Mouse (Mus musculus): Measurements from ENCODE around the gene 4930438A08Rik. TPM values are rescaled to one million over a fixed set of nuclear protein-coding genes. Genes with fewer than 3 reads are reported as not detected.

4930438A08Rik gene
- polyA plus RNA-seq, 1 experiment: 0.07 TPM

DNA sequence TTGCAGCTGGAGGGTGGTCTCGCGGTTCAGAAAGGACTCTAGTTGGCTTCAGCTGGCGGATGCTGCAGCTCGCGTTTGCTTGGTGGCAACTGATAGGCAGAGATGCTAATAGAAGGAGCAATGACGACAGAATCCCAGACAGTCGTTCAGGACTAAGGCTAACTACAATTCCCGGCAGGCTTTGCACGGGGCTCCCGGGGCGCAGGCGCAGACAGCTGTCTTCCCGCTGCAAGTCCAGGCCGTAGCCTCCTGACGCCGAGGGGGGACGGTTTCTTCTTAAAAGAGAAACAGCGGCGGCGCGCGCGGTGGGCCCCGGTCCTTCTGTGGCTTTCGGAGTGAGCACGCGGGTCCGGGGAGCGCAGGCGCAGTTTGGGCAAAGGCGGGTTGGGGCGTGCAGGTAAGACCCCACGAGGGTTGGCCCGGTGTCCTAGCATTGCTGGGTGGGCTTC is 32.3 kb downstream of the 4930438A08Rik start, which contains the start of gene Zfp692:
Zfp692 (plus strand) TSS at position 210 of the 449 bp plus-strand sequence.
- TF ChIP-seq POLR2A (IDR thresholded peaks at IDR 0.05; ENCODE audit: control insufficient read depth, extremely low read depth, insufficient read depth, low read length, poor library complexity) (peak; percentile 62), CTCF (IDR thresholded peaks at IDR 0.05; ENCODE audit: borderline replicate concordance, control insufficient read depth, extremely low read depth, insufficient read depth, low read length, poor library complexity) (0 out of 2 replicates have a peak, but pooled peaks have one; percentile 50)
- peaks cover 16% of the 10 kb centered on the region for H3K4me1 ChIP-seq (replicated peaks; ENCODE audit: control insufficient read depth, insufficient read depth, low read length)
- no peak within 1 kb of the TSS for H3K27ac ChIP-seq (ENCODE audit: control insufficient read depth, insufficient read depth, low read length)
- no peaks in the 10 kb centered on the region for H3K36me3 ChIP-seq (ENCODE audit: control insufficient read depth, insufficient read depth, low read length)
- H3K27me3 ChIP-seq (ENCODE audit: control insufficient read depth, insufficient read depth, low read length): no peaks in the 10 kb centered on the region
- peak; percentile 92 for DNase-seq
- 1% methylated on average over 34 of the region's 34 CpGs for WGBS
- peak within 1 kb of the TSS; percentile 73 for H3K4me3 ChIP-seq (ENCODE audit: control insufficient read depth, insufficient read depth, low read length)

DNA sequence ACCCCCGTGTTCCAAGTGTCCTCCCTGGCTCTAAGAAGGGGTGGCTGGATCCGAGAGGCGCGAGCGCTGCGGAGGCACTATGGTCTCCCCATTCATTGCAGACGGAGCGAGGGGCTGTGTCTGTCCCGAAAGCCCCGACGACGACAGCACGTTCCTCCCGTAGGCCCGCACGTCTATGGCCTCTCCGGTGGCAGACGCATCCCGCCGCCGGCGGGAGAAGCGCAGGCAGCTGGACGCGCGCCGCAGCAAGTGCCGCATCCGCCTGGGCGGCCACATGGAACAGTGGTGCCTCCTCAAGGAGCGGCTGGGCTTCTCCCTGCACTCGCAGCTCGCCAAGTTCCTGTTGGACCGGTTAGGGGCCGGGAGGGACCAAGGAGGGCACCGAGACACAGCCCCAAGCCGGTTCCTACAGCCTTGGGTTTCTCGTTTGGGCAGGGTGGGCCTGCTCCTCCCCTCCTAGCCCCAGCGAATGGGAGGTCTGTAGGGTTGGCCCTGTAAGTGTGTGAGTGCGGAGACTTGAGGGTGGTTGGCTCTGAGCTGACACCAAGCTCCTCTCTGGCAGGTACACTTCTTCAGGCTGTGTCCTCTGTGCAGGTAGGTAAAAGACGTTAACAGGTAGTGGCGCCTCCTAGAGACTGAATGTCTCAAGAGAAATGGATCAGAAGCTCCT is 32.9 kb downstream of the 4930438A08Rik start:
- H3K27me3 ChIP-seq (ENCODE audit: control insufficient read depth, insufficient read depth, low read length): no peaks in the 10 kb centered on the region
- no peak overlapping the region for H3K27ac ChIP-seq (ENCODE audit: control insufficient read depth, insufficient read depth, low read length)
- peak; percentile 57 for DNase-seq
- WGBS: 2% methylated on average over 42 of the region's 42 CpGs
- peaks cover 16% of the 10 kb centered on the region for H3K4me1 ChIP-seq (replicated peaks; ENCODE audit: control insufficient read depth, insufficient read depth, low read length)
- no peaks in the 10 kb centered on the region for H3K36me3 ChIP-seq (ENCODE audit: control insufficient read depth, insufficient read depth, low read length)
- H3K4me3 ChIP-seq (ENCODE audit: control insufficient read depth, insufficient read depth, low read length): peak overlapping the region; percentile 73
- TF ChIP-seq POLR2A (IDR thresholded peaks at IDR 0.05; ENCODE audit: control insufficient read depth, extremely low read depth, insufficient read depth, low read length, poor library complexity) (no peak), CTCF (IDR thresholded peaks at IDR 0.05; ENCODE audit: borderline replicate concordance, control insufficient read depth, extremely low read depth, insufficient read depth, low read length, poor library complexity) (peak; percentile 49; the same call in 1 of the 2 replicates)

DNA sequence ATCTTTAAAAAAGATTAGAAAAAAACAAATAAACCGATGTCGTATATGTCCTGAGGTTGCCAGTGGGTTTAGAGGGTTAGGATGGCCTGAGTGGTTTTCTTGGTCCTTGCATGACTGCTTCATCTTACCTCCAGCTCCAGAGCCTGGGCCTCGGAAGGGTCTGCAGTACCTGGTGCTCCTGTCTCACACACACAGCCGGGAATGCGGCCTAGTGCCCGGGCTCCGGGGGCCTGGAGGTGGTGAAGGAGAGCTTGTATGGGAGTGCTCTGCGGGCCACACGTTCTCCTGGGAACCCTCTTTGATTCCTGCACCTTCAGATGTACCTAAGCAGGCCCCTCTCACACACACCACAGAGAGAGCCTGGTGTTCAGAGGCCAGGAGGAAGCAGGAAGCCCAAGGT is 34.1 kb downstream of the 4930438A08Rik start:
- H3K36me3 ChIP-seq (ENCODE audit: control insufficient read depth, insufficient read depth, low read length): no peaks in the 10 kb centered on the region
- no peaks in the 10 kb centered on the region for H3K27me3 ChIP-seq (ENCODE audit: control insufficient read depth, insufficient read depth, low read length)
- WGBS: 98% methylated on average over 9 of the region's 9 CpGs
- DNase-seq: no peak
- H3K4me1 ChIP-seq (replicated peaks; ENCODE audit: control insufficient read depth, insufficient read depth, low read length): peaks cover 14% of the 10 kb centered on the region
- no peak for TF ChIP-seq CTCF (IDR thresholded peaks at IDR 0.05; ENCODE audit: borderline replicate concordance, control insufficient read depth, extremely low read depth, insufficient read depth, low read length, poor library complexity)
- no peak for TF ChIP-seq POLR2A (IDR thresholded peaks at IDR 0.05; ENCODE audit: control insufficient read depth, extremely low read depth, insufficient read depth, low read length, poor library complexity)
- no peak overlapping the region for H3K4me3 ChIP-seq (ENCODE audit: control insufficient read depth, insufficient read depth, low read length)
- no peak overlapping the region for H3K27ac ChIP-seq (ENCODE audit: control insufficient read depth, insufficient read depth, low read length)

DNA sequence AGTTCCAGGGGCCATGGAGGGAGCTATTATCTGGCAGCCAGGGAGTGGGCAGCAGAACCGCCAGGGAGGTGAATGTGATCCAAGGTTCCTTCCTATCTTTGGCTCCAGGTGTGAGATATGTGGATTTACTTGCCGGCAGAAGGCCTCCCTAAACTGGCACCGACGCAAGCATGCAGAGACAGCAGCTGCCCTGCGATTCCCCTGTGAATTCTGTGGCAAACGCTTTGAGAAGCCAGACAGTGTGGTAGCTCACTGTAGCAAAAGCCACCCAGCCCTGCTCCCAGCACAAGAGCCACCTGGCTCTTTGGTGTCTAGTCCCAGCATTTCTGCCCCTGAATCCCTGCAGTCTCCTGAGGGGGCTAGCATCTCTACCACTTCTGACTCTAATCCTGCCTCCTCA is 39.5 kb downstream of the 4930438A08Rik start:
- DNase-seq: no peak
- TF ChIP-seq POLR2A (IDR thresholded peaks at IDR 0.05; ENCODE audit: control insufficient read depth, extremely low read depth, insufficient read depth, low read length, poor library complexity): no peak
- TF ChIP-seq CTCF (IDR thresholded peaks at IDR 0.05; ENCODE audit: borderline replicate concordance, control insufficient read depth, extremely low read depth, insufficient read depth, low read length, poor library complexity): no peak
- Histone ChIP-seq H3K4me3 (ENCODE audit: control insufficient read depth, insufficient read depth, low read length) (no peak overlapping the region), H3K27me3 (ENCODE audit: control insufficient read depth, insufficient read depth, low read length) (no peaks in the 10 kb centered on the region), H3K4me1 (replicated peaks; ENCODE audit: control insufficient read depth, insufficient read depth, low read length) (no peaks in the 10 kb centered on the region), H3K27ac (ENCODE audit: control insufficient read depth, insufficient read depth, low read length) (no peak overlapping the region), H3K36me3 (ENCODE audit: control insufficient read depth, insufficient read depth, low read length) (peaks cover 13% of the 10 kb centered on the region)
- WGBS: 96% methylated on average over 6 of the region's 6 CpGs

DNA sequence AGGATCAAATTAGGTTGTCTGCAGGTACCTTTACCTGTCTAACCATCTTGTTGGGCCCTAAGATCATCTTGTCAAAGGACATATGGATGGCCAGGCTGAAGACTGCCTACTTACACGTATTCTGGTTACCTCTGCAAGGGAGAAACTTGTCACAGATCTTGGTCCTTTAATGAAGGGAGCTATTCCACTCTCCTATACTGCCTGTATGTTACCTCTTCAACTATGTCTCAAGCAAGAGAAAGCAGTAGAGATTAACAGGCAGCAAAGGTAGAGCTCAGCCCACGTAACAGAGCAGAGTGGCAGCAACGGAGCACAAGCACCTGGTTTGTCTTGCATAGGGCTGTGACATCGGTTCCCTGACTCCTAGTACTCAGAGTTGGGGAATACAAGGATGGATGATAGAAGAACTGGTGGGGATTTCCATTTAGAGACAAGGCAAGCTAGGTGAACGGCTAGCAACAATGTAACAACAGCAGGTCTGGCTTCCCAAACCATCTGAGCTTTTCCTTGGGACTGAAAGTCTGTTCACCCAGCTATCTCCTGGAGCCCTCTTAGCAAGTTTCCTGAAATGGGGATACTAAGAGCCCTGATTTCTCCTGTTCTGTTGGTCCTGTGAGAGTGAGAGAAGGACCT is 41.1 kb downstream of the 4930438A08Rik start:
- Histone ChIP-seq H3K36me3 (ENCODE audit: control insufficient read depth, insufficient read depth, low read length) (peaks cover 16% of the 10 kb centered on the region), H3K27ac (ENCODE audit: control insufficient read depth, insufficient read depth, low read length) (no peak overlapping the region), H3K4me3 (ENCODE audit: control insufficient read depth, insufficient read depth, low read length) (no peak overlapping the region), H3K4me1 (replicated peaks; ENCODE audit: control insufficient read depth, insufficient read depth, low read length) (no peaks in the 10 kb centered on the region), H3K27me3 (ENCODE audit: control insufficient read depth, insufficient read depth, low read length) (no peaks in the 10 kb centered on the region)
- no peak for DNase-seq
- TF ChIP-seq POLR2A (IDR thresholded peaks at IDR 0.05; ENCODE audit: control insufficient read depth, extremely low read depth, insufficient read depth, low read length, poor library complexity): no peak
- TF ChIP-seq CTCF (IDR thresholded peaks at IDR 0.05; ENCODE audit: borderline replicate concordance, control insufficient read depth, extremely low read depth, insufficient read depth, low read length, poor library complexity): no peak
- 97% methylated on average over 5 of the region's 5 CpGs for WGBS

DNA sequence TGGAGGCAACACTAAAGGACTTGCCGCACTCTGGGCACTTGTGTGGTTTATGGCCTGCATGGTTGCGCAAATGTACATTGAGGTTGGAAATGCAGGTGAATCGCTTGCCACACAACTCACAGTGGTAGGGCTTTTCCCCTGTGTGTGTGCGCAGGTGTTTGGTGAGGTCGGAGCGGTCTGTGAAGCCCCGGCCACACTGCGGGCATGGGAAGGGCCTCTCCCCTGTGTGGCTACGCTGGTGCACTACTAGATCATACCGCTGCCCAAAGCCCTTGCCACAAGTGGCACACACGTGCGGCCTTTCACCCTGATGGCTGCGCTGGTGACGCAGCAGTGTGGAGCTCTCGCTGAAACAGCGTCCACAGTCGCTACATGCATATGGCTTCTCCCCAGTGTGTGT is 41.7 kb downstream of the 4930438A08Rik start:
- no peaks in the 10 kb centered on the region for H3K4me1 ChIP-seq (replicated peaks; ENCODE audit: control insufficient read depth, insufficient read depth, low read length)
- DNase-seq: no peak
- 97% methylated on average over 17 of the region's 17 CpGs for WGBS
- H3K27ac ChIP-seq (ENCODE audit: control insufficient read depth, insufficient read depth, low read length): no peak overlapping the region
- TF ChIP-seq CTCF (IDR thresholded peaks at IDR 0.05; ENCODE audit: borderline replicate concordance, control insufficient read depth, extremely low read depth, insufficient read depth, low read length, poor library complexity): no peak
- TF ChIP-seq POLR2A (IDR thresholded peaks at IDR 0.05; ENCODE audit: control insufficient read depth, extremely low read depth, insufficient read depth, low read length, poor library complexity): no peak
- no peak overlapping the region for H3K4me3 ChIP-seq (ENCODE audit: control insufficient read depth, insufficient read depth, low read length)
- H3K27me3 ChIP-seq (ENCODE audit: control insufficient read depth, insufficient read depth, low read length): no peaks in the 10 kb centered on the region
- peaks cover 16% of the 10 kb centered on the region for H3K36me3 ChIP-seq (ENCODE audit: control insufficient read depth, insufficient read depth, low read length)
